Mouse (Mus musculus): Measurements from ENCODE around the gene Sspo.
"Not testable (repeated sequence)": the region's sequence is repeated elsewhere in the genome, so short reads cannot be mapped to it uniquely, and the experiment has no call there.

Sspo gene

GRCm38 (mm10) chr6:48487747-48488725 is 40.0 kb downstream of the Sspo start:
- DNase-seq (ENCODE audit: low spot score), result no peak

GRCm38 (mm10) chr6:48489741-48490140 is 41.7 kb downstream of the Sspo start:
- DNase-seq (ENCODE audit: low spot score), result no peak

GRCm38 (mm10) chr6:48491361-48491760 is 43.3 kb downstream of the Sspo start:
- DNase-seq (ENCODE audit: low spot score), result no peak

GRCm38 (mm10) chr6:48493136-48493730 is 45.2 kb downstream of the Sspo start:
- no peak for DNase-seq (ENCODE audit: low spot score)

GRCm38 (mm10) chr6:48497521-48497920 is 49.5 kb downstream of the Sspo start:
- DNase-seq (ENCODE audit: low spot score), result no peak

GRCm38 (mm10) chr6:48503847-48504240 is 55.8 kb downstream of the Sspo start:
- DNase-seq (ENCODE audit: low spot score), result no peak

GRCm38 (mm10) chr6:48504241-48504854 is 56.3 kb downstream of the Sspo start:
- peak; percentile 81 for DNase-seq (ENCODE audit: low spot score)

- no peak for DNase-seq (ENCODE audit: low spot score)
These were observed 60.1 kb downstream of the Sspo start for GRCm38 (mm10) chr6:48508087-48508486.

GRCm38 (mm10) chr6:48510426-48510825 is 62.4 kb downstream of the Sspo start:
- no peak for DNase-seq (ENCODE audit: low spot score)

- DNase-seq (ENCODE audit: low spot score), result no peak
These were observed 63.8 kb downstream of the Sspo start for GRCm38 (mm10) chr6:48511861-48512260.

GRCm38 (mm10) chr6:48524882-48525281 is 76.9 kb downstream of the Sspo start:
- not testable (repeated sequence) for DNase-seq (ENCODE audit: low spot score)

- DNase-seq (ENCODE audit: low spot score), result no peak
These were observed 79.9 kb downstream of the Sspo start for GRCm38 (mm10) chr6:48527901-48528300.

GRCm38 (mm10) chr6:48529261-48529660 is 81.2 kb downstream of the Sspo start:
- DNase-seq (ENCODE audit: low spot score), result no peak

GRCm38 (mm10) chr6:48529871-48530440 is 81.9 kb downstream of the Sspo start:
- DNase-seq (ENCODE audit: low spot score), result no peak

- no peak for DNase-seq (ENCODE audit: low spot score)
These were observed 82.8 kb downstream of the Sspo start for GRCm38 (mm10) chr6:48530862-48531261.

GRCm38 (mm10) chr6:48533475-48533874 is 85.4 kb downstream of the Sspo start:
- DNase-seq (ENCODE audit: low spot score), result no peak

- no peak for DNase-seq (ENCODE audit: low spot score)
These were observed 86.9 kb downstream of the Sspo start for GRCm38 (mm10) chr6:48534913-48535312.

- no peak for DNase-seq (ENCODE audit: low spot score)
These were observed 88.1 kb downstream of the Sspo start for GRCm38 (mm10) chr6:48536091-48536490.

- DNase-seq (ENCODE audit: low spot score), result peak; percentile 90
These were observed 89.3 kb downstream of the Sspo start, which contains the start of gene Atp6v0e2 for GRCm38 (mm10) chr6:48537105-48537954. TSS of gene Atp6v0e2 (plus strand) at chr6:48537615.

- DNase-seq (ENCODE audit: low spot score), result peak; percentile 91
These were observed 91.1 kb downstream of the Sspo start for GRCm38 (mm10) chr6:48538841-48539737.
